Mouse (Mus musculus): ENCODE results near the gene Maml2.
A peak's percentile ranks its signal among the peaks of the same experiment; 100 is the strongest.

The Maml2 gene

DNA sequence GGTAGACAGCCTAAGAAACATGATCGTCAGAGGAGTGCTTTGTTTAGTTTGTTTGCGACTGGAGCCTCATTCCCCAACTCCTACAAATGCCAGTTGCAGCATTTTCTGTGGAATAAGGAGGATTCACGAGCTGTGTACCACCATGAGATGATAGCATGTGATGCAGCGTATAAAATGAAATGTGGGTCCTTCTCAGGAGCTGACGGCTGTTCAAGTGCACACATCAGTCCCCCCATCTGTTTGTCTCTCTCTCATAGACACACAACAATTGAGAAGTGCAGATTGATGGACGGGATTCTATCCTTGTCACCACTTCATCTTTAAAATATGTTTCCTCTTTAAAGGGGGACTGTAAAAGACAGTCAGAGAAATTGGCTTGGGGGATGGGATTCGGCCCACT lies 12.1 kb downstream of the Maml2 start:
- DNase-seq (ENCODE audit: low read depth, low spot score): no peak

DNA sequence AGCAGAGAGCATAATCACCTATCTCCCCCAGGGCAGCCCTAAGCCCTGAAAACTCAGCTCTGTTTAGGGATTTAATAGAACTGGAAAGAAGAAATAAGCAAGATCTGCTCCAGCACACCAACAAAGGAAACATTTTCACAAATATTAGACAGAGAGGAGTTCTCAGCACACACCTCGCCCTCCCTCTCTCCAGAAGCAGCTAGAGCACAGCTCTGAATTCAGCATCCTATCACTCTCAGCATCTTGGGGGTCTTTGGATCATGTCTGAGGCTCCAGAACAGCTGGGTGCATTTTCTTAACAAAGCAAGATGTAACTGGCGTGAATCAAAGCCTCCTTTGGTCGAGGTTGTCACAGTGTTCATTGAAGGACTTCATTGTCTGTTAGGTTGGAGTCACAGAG lies 12.5 kb downstream of the Maml2 start:
- DNase-seq (ENCODE audit: low read depth, low spot score): no peak

DNA sequence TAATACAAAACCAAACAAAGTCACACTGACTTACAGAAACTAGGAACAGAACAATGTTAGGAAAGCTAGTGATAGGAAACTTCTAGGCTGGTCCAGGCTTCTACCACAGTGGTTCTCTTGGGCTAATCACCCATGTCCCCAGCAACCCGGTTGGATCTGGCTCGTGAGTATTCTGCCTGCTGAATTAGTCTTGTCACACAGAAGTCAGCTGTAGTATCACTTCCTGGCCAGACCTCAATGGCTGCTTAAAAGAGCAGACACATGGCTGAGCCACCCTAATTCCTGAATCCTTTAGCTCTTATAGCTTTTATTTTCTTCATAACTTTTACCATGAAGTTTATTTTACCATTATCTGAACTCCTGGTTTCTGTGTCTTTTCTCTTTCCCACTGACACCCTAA lies 13.3 kb downstream of the Maml2 start:
- DNase-seq (ENCODE audit: low read depth, low spot score): no peak

DNA sequence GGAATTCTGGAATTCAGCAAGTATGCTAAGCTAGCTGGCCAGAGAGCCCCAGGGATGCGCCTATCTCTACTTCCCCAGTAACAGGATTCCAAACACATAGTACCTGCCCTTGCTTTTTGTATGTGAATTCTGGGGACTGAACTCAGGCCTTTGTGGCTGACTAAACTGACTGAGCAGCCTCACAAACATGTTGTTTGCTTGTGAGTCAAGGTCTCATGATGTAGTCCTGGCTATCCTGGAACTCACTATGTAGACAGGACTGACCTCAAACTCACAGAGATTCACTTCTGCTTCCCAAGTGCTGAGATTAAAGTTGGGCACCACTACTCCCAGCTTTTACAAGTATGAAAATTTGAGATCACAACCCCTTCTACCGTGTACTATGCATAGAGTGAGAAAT lies 16.2 kb downstream of the Maml2 start:
- no peak for DNase-seq (ENCODE audit: low read depth, low spot score)

DNA sequence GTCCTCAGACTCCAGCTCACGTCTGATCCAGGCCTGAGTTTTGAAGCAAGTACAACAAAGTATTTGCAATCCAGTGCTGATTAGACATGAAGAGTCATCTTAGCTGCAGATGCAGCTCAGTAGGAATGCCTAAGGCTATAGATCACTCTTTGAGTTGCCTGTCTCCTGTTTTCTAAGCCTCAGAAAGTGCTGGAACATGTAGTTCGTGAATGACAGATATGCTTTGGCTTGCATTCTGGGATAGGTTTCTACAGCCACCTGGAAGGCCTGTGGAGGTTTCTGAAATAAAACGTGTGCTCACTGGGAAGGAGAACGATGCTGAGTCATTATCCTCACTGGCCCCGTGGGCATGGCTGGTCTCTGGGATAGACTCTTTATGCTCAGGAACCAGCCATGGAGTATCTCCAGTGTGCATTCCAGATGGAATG lies 16.8 kb downstream of the Maml2 start:
- DNase-seq (ENCODE audit: low read depth, low spot score): no peak

DNA sequence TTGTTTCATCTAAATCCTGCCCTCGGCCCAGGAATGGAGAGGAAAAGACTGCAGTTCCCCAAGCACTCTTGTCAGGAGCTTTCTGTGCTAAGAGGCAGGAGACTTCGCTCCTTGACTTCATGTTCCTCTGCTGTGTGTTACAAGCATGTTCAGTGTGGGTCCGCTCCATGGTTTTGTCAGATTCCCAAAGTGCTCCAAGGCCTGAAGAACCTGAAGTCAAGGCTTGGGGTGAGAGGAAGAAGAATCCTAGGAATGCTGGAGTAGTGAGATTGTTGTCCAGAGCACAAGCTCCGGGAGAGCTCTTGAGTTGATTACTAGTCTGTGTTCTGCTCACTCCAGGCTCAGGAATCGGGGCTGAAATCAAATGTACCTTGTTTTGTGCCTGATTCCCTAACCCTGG lies 17.6 kb downstream of the Maml2 start:
- no peak for DNase-seq (ENCODE audit: low read depth, low spot score)

DNA sequence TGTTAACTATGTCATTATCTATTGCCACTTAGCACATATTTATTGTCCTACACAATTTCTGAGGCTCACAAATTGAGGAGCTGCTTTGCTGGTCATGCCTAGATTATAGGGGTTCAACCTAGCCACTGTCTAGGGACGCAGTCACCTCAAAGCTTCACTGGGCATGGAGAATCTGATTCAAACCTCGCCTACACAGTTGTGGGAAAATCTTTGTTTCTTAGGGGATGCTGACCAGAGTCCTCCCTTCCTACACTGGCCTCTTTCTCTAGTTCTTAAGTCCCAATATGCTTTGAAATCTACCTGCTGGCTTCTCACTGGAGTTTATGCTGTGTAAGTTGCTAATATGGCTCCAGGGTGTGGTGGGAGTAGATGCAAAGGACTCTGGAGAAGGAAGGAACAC lies 21.8 kb downstream of the Maml2 start:
- no peak for DNase-seq (ENCODE audit: low read depth, low spot score)

DNA sequence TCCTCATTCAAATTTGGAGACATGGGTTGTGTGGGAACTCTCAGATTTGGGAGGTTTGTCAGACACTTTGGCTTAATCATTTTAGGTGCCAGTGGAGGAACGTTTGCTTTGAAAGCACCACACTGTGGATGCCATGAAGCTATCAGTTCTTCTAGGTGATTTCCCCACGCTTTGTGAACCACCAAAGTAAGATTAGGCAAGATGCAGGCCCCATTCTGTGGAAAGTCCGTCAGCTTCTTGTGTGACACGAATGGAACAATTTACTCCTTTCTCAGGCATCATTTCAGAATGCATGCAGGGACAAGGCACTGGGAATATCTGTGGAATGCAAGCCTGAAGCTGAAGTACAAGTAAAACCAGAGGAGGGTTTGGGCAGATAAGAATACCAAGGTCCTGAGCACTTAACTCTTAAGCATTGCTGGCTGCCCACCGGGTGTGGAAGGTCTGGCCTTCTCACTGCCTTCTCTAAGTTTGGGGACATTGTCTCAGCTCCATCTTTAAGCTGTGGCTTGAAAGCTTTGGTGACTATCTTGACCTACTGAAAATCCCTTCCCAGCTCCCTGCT lies 23.1 kb downstream of the Maml2 start:
- DNase-seq (ENCODE audit: low read depth, low spot score): no peak

DNA sequence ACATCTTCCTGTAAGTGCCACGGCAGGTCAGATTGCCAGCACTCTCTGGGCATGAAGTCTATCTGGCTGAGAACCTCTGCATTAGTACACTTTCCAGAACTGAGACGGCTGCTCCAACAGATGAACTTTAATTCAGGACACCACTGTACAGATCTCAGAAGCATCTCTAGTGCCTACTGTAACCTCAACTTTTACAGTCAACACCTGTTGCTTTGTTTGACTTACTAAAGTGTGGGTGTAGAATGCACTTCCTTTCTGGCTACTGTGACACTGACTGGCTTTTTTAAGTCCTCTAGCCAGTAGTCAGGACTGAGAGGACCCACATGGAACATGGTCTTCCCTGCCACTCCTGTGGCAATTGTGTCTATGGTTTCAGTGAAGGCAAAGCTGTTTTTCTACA lies 25.3 kb downstream of the Maml2 start:
- no peak for DNase-seq (ENCODE audit: low read depth, low spot score)

DNA sequence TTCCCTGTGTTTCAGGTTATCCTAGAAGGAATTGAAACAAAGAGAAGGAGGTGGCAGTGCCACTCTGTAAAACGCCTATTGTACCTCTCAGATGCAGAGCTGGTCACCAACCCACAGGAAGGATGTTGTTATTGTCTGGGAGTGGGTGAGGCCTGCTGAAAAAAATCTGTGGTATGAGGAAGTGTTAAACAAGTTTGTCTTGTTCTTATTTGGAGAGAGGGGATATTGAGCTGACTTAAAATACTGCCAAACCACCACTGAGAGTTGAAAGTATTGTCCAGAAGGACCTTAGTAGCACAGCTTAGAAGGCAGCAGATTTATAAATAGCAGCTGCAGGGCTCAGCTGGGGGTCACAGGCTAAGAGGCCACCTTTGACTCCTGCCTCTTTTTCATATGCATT lies 25.9 kb downstream of the Maml2 start:
- no peak for DNase-seq (ENCODE audit: low read depth, low spot score)

DNA sequence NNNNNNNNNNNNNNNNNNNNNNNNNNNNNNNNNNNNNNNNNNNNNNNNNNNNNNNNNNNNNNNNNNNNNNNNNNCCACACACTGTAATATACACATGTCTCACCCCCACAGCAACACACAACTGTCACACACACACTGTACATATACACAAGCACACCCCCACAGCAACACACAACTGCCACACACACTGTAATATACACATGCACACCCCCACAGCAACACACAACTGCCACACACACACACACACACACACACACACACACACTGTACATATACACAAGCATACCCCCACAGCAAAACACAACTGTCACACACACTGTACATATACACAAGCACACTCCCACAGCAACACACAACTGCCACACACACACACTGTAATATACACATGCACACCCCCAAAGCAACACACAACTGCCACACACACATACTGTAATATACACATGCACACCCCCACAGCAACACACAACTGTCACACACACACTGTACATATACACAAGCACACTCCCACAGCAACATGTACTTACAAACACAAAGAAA lies 116.5 kb downstream of the Maml2 start:
- no peak for DNase-seq (ENCODE audit: low read depth, low spot score)

DNA sequence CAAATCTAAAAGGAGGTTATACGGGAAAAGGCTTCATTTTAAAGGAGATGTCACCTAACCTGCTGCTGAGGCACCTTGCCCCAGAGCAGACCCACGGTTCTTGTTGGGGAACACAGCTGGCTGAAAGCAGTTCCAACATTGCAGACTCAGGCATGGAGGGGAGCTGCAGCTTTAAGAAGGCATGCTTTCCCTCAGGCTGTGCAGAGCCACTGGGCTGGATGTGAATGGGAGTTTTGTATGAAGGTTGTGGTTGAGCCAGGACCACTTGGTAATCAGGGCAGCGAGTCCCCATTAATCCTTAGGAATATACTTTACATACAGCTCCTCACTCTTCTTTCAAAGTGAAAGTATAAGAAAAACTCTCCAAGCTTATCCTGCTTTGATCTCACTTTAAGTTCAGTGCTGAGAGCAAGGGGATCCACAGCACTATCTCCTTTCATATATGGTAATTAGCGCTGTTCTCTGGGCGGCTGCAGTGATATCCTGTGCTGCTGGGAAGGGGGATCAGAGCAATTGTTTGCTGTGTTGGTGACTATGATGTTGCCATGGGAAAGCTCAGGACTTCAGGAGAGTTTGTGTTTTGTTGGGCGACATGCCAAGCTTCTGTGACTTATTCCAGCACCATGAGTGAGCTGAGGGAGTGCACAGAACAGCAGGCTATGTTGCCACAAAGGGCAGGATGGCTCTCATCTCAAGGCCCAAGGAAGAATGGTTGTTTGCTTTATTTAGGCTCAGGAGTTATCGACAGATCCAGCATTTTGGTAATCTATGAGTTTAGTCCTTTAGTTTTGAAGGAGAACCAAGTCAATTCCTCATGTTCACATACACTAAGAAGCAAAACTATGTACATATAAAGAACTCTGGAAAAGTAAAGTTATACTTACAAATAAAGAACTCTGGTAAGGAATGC lies 127.5 kb downstream of the Maml2 start:
- DNase-seq (ENCODE audit: low read depth, low spot score): peak; percentile 55

DNA sequence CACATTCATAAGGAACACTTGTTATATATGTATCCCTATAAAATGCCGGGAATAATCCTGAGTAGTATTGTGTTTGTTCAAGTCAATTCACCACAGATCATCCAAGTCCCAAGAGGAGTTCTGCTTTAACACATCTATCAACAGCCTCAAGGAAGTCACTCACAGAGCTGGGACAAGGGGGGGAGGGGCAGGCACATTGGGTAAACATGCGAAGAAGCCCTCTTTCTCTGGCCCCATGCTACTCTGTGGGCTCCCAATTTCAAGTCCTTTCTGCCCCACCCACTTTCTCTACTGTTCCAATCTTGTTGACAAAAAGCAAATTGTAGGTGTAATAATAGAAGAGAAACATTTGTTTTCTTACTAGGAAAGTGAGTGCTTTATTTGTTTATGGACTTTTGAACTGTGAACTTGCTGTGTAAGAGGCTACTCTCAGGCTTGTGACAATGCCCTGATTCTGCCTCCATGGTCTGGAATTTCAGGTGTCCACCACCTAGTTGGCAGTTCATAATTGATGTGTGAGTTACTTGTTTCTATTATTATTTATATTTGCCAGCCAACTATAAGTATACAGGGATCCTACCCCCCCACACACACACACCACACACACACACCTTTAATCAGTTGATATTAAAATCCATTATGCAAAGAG lies 131.8 kb downstream of the Maml2 start:
- no peak for DNase-seq (ENCODE audit: low read depth, low spot score)

DNA sequence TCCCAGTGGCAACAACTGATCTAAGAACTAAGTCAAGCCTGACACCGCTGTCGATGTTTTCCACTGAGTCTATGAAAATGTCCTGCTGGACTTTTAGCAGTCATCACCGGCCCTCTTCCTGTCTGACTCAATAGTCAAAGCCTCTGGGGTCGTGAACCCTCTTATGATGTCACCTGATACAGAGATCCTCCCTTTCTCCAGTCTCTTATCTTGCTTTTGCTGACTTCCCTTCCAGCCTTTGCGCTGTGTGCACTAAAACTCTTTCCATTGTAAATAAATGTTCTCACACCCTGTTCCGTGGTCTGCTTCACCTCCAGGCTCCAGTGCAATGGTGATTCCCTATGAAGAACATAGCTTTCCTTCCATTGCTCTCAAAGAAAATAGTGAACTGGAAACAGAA lies 132.5 kb downstream of the Maml2 start:
- DNase-seq (ENCODE audit: low read depth, low spot score): no peak

DNA sequence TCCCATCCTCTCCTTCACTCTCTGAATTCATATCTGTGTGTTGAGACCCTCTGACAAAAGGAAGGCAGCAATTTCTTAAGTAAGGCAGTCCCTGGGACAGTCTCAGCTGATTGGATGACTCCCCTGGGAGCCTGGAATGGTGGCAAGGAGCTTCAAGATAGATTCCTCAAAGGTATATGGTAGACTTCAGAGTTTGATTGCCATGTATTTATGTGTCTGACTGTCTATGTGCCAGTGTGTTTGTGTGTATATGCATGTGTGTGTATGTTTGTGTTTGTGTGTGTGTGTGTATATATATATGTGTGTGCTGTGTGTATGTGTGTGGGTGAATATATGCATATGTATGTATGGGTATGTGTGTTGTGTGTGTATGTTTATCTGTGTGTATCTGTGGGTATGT lies 133.0 kb downstream of the Maml2 start:
- no peak for DNase-seq (ENCODE audit: low read depth, low spot score)

DNA sequence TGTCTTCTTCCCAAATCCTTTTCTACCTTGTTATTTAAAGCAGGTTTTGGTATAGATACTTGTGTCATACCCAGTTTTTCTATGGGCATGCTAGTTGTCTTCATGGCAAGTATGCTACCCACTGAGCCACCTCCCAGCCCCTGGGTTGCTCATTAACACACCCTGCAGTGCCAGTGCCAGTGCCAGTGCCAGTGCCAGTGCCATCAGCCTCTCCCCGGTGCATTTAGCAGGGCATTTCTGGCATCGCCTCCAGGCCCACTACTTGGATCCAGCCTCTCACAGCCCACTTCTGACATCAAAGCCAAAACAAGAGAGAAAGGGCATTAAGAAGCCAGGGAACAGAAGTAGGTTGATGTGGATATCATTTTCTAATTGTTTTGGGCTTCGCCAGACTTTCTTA lies 133.9 kb downstream of the Maml2 start:
- DNase-seq (ENCODE audit: low read depth, low spot score): no peak

DNA sequence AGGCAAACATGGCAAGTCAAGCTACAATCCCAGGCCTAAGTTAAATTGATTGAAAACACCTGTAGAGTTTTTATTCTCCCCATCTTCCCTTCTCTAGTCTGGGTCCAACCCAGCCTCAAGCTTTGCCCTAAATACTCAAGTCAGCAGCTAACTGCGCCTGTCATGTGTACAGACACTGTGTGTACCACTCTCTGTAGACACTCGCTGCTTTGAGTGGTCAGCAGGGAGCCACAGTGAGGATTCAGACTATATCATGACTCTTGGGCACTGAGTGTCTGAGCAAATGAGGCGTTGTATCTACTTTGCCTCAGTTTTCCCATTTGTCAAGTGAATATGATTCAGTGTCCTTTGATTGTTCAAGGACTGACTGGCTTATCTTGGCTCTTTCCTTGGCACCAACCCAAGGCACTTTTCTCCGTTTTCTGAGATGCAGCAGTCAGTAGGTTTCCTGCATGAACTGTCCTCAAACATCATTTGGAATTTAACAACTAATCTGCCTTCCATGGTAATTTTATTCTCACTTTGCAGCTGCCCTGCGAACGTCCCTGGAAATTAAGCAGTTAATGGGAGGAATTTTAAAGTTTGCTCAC lies 135.8 kb downstream of the Maml2 start:
- DNase-seq (ENCODE audit: low read depth, low spot score): no peak

DNA sequence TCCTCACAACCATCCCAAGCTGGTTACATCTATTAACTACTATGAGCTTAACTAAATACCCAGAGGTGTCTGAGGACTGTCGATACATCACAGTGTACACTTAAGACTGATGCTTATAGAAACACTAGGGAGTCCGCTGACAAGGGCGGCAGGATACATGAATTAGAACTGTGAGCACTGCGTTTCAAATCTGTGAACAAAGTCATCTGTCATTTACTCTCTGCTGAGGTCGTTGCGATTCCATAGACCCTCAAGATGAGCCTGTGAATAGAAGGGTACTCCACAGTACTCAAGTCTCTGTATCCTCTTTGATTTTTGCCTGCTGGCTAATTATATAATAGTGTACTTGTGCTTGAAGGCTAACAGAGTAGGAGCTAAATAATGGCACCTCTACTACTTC lies 143.2 kb downstream of the Maml2 start:
- DNase-seq (ENCODE audit: low read depth, low spot score): no peak

DNA sequence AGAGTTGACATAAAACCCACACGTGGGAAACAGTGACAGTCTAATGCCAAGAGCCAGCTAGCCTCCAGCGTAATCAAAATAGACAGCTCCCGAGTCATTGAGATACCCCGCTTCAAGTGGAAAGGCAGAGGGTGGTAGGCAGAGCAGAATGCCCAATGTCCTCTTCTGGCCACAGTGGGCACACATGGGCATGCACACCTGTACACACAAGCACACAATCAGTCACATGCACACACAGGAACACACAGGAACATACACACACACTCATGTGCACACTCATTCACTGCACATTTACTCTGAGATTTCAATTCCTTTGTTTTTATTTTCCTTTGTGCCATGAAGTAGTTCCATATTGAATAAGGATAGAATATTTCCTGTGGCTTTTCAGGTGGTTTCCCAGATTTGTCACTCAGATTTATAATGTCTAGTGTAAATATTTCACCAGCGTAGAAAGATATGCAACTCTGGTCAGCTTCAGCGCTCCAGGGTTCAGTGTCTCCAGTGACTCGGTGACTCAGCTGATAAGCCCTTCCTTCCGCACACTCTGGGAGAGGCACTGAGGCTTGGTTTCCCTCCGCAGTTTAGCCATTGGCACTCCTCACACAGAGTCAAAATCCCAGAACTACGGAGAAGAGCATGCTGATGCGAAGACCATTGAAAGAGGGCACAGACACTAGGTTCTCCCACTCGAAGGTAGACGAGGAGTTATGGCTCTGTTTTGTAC lies 144.4 kb downstream of the Maml2 start:
- no peak for DNase-seq (ENCODE audit: low read depth, low spot score)

DNA sequence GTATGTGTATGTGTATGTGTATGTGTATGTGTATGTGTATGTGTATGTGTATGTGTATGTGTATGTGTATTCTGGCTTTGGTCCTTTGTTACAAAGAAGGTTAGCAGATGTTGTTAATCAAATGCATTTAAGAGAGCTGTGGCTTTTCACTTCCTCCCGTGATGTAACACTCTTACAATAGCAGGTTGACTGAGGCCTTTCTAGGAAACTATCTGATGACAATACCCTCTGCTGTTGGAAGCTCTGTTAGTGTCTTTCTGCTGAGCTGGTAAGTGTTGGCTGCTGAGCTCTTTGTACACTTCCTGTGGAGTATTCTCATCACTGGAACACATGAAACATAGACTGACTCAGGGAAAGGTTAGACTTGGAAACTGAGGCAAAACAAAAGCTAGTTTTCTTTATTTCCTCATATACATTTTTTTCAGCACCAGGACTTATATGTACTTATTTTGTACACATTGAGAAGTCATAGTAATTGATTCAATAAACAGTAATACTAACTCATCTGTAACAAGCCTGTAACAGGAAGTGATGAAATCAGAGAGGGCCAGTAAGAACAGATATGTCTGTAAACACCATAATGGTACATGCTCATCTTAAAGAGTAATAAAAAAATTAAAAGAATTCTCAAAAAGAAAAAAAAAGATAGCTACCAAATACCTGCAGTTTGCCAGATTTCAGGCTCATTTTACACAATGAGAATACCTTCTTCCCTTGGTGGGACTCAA lies 145.9 kb downstream of the Maml2 start:
- no peak for DNase-seq (ENCODE audit: low read depth, low spot score)

DNA sequence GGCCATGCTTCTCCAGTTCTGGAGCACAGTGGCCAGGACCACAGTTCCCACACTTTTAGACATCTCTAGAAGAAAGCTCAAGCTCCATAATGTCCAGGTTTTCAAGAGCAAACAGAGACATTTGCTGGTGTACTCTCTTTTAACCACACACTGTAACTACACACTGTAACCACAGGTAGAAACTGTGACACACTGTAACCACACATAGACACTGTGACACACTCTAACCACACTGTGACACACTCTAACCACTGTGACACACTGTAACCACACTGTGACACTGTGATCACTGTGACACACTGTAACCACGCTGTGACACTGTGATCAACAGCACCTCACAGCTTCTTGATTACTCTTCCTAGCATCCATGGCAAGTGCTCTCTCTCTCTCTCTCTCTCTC lies 148.5 kb downstream of the Maml2 start:
- DNase-seq (ENCODE audit: low read depth, low spot score): no peak

Data from brain, embryonic 18.5 days (tissue).